Mouse (Mus musculus) adrenal gland, postnatal 36 days (tissue): ENCODE measurements at regions not wholly inside any gene's neighbourhood (a gene's known extent, or its start where the extent isn't known, plus 50 kb on each side); places are given as distances from the start of the nearest gene placed in this dataset.

ENCODE experiments used
- DNase-seq, 2 experiments: peaks; one replicate each; pipeline ENCODE4 v3.0.0; 2021; ENCODE audit warnings: mixed read lengths in 1 of 2

DNA sequence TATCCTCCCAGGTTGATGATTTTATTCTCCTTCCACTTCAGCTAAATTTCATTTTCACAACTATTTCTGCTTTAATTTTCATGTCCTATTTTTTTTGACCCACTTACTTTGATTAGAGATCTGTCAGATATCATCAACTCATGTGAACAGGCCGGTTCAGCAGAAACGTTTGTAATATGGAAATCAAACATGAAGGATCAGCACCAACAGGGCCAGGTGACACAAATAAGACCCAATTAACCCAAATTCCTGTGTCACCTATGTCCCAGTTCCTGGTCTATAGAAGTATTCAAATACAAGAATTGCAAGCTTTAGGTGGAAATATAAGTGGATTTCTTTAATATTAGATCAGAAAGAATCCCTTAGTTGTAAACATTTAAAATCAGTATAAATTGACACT is 332.7 kb downstream of the 1700017N19Rik start:
- no peak for DNase-seq

DNA sequence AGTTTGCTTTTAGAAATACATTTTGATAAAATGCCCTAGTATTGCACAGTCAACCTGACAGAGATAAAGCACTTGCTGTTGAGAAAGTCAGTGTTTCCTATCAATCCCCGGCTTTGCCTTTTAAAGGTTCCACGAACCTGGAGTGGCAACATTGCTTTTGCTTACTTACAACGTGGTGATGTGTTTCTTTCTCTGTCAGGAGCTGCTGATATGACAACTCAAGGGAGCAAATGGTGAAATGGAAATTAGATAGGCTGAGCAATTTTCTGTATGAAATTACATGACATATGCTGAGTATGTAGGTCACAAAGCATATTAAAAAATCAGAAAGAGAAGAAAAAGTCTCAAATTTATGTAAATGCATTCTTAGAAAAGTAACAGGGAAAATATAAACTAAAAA is 336.8 kb downstream of the 1700017N19Rik start:
- no peak for DNase-seq

DNA sequence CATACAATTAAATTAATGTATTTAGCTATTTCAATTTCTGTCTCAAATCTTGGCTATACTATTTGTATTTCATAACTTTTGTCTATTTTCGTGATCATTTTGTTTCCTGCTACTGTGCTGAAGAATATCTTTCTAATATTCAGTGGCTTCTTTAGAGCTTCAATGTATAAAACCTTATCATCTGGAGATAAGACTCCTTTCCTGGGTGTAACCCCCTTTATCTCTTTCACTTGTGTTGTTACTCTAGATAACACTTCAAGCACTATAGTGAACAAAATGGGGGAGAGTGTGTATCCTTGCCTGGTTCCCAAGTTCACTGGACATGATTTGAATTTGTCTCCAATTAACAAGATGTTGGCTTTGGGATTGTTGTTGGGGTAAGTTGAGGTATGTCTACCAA is 341.5 kb downstream of the 1700017N19Rik start:
- DNase-seq, result no peak

DNA sequence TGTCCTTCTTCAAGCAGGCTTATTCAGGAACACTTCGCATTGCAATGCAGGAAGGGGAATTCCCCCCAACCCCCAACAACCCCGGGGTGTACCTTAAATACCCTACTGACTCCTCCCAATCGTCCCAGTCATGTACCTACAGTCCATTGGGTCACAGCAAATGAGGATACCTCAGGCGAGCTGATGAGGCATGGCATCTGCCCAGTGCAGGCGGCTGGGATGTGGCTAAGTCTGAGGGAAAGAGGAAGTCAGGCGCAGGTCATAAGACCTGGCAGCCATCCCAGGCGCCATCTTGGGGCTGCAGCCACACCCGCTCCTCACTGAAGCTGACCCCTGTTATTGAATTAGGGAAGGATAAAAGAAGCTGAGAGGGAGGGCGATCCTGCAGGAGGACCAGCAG is 368.1 kb downstream of the 1700017N19Rik start:
- no peak for DNase-seq

DNA sequence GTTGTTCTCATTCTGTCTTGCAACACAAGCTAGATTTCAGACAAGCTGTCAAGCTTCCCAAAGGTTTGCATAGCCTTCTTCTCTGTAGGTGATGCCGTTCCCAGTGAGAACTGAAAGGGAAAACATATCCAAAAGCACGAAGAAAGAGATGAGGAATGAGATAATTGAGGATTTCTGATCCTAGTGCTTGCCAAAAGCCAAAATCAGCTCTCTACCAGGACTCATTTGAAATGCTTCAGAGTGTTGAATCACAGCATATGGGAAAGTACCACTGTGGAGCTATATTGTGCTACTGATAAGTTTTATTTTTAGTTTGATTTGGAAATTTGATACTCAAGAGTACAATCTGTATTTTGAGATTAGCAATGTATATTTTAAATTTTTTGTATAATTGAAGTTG is 413.2 kb downstream of the 1700017N19Rik start:
- DNase-seq, result no peak

DNA sequence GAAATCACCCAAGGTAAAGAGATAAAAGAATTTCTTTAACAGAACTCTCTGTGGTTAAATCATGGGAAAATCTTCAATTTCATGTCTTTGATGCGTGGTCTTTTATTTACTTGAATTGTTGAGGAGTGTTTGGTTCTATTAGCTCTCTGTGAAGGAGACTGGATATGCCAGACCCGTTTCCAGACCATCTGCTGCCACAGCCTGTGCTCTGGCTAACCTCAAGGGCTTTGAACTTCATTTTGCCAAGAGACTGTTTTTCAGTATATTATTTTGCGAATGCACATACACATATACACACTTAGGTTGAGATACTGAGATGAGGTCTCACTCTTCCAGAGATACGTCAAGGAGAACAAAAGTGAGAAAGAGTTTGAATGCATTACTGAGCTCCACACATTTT is 414.4 kb downstream of the 1700017N19Rik start:
- no peak for DNase-seq

DNA sequence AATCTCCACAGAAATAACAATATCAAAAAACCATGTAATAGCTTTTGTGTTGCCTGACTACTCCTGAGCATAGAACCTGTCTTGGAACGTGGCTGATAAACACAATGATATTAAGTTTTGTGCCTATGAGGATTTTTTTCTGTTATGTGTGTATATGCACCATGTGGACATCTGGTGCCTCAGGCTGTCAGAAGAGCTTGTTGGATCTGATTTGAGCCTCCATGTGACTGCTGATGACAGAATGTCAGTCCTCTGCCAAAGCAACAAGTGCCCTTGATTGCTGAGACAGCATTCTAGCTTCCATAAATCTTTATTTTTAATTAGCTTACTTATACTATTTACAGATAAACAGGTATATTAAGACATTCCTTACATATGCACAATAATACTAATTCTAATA is 425.1 kb downstream of the 1700017N19Rik start:
- no peak for DNase-seq

DNA sequence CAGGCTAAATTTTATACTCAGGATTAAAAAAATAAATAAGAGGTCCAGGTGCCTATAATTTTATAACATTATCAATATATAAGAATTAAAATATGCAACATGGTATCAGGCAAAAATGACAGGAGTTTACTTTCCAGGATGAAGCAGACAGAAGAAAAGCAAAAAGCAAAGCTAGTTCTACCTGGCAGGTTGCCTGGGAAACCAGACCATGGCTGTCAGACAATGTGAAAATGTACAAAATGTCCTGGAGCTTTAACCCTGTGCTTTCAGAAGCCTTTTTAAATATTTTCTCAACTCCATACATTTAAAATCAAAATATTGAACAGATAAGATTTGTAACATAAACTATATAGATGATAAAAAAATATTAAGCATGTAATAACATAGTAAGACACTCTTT is 448.3 kb downstream of the 1700017N19Rik start:
- no peak for DNase-seq

DNA sequence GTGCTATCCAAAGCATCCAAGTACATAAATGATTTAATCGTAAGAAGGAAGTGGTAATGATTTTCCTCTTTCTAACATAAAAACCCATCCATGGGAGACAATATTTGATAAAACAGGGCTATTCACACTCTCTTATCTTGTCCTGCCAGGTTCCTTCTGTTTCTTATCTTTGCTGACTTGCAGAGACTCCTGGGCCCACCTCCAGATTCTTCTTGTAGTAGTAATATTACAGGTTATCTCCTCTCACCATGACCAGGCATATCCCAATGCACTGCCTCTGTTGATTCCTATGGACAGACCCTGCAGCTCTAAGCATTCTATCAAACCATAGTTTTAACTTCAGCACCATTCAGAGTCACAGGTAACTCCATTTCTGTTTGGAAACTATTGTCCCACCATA is 448.8 kb downstream of the 1700017N19Rik start:
- no peak for DNase-seq
